Mouse (Mus musculus) kidney, adult 2 months (tissue): ENCODE results near the gene Selenos.

Experiments used
- CTCF ChIP-seq: fragments of 200-500 bp; conservative IDR thresholded peaks from 2 replicates; pipeline ENCODE4 v1.5.1; 2011; ENCODE audit warnings: low read depth, mild to moderate bottlenecking, control low read depth, low read length, moderate library complexity, mixed read lengths; ENCODE audit not compliant: insufficient read depth, insufficient read length
- POLR2A ChIP-seq: fragments of 200-500 bp; IDR thresholded peaks from one replicate; pipeline ENCODE4 v1.6.1; 2011; ENCODE audit warnings: low read depth, low read length, control low read depth

GRCm38 (mm10) chr7:66044617-66045016 is 34.8 kb upstream of the Selenos start:
- no peak for TF ChIP-seq POLR2A
- no peak for TF ChIP-seq CTCF
